Mouse (Mus musculus) hindbrain, embryonic 12.5 days (tissue): ENCODE data around the gene Prph2. TPM values are rescaled to one million over a fixed set of nuclear protein-coding genes. Genes with fewer than 3 reads are reported as not detected.

Experiments used
- ATAC-seq: fragments of 200-750 bp; cut with Nextera tagmentation; 2 replicates; pipeline ENCODE4 v1.8.0; 2017; ENCODE audit warnings: moderate TSS enrichment; ENCODE audit not compliant: low FRiP score
- H3K27ac ChIP-seq: fragments of 300-500 bp; sonication (generic); 2 replicates; pipeline ENCODE4 v1.5.1; 2016; ENCODE audit warnings: mild to moderate bottlenecking
- H3K27me3 ChIP-seq: fragments of 300-500 bp; sonication (generic); 2 replicates; pipeline ENCODE4 v1.6.1; 2016; ENCODE audit warnings: mild to moderate bottlenecking
- H3K36me3 ChIP-seq: fragments of 300-500 bp; sonication (generic); 2 replicates; pipeline ENCODE4 v1.6.1; 2016; ENCODE audit warnings: mild to moderate bottlenecking
- H3K4me1 ChIP-seq: fragments of 300-500 bp; sonication (generic); 2 replicates; pipeline ENCODE4 v1.6.1; 2016
- H3K4me2 ChIP-seq: fragments of 300-500 bp; sonication (generic); replicated peaks from 2 replicates; pipeline ENCODE4 v1.6.1; 2016; ENCODE audit warnings: mild to moderate bottlenecking
- H3K4me3 ChIP-seq: fragments of 300-500 bp; sonication (generic); 2 replicates; pipeline ENCODE4 v1.5.1; 2016; ENCODE audit warnings: mild to moderate bottlenecking
- H3K9ac ChIP-seq: fragments of 300-500 bp; sonication (generic); 2 replicates; pipeline ENCODE4 v1.6.1; 2016; ENCODE audit warnings: mild to moderate bottlenecking, moderate library complexity
- H3K9me3 ChIP-seq: fragments of 300-500 bp; sonication (generic); replicated peaks from 2 replicates; pipeline ENCODE4 v1.6.1; 2016; ENCODE audit warnings: mild to moderate bottlenecking
- WGBS: fragments of 180-500 bp; shearing (Covaris S2); methylation state at CpG from one replicate; pipeline ENCODE4 v1.1.7; 2016; 5-methylcytosine and 5-hydroxymethylcytosine counted together
- polyA plus RNA-seq: library from polyadenylated mRNA; unstranded; fragments of >200 nt; fragmentation: Nextera tagmentation; extraction: Ambion mirVana; gene quantifications from 2 replicates; pipeline ENCODE4 v1.2.1, GENCODE M21; 2016

Gene Prph2
- polyA plus RNA-seq, 1 experiment from 2014 or later = not detected

DNA sequence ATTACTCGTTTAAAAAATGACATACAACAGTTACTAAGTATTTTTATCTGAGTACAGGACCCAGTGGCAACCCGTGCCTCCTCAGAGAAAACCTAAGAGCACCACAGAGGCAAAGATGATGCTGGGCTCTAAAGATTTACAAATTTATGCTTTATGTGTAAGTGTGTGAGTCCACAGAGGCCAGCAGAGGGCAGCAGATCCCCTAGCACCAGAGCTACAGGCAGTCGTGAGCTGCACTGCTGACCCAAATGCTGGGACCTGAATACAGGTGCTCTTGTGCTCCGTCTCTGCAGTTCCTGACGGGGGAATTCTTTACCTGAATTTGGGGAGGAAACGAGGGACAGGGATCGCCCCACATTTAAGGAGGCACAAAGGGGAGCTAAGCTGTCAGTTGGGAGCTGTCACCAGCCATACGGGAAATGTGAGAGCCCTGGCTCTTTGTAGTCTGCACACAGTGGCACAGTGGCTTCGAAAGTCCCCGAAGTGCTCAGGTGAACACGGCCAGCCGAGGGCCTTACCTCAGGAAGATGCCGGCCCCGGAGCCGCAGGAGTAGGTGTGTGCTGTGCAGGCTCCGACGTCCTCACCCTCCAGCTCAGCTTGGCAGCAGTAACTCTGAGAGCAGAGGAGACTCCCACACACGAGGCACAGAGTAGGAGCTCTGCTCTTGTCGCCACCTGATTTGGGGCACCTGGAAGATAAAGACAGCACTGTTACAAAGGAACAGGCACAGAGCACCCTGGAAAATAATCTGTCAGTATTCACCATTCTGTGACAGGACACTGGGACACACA lies 23.5 kb downstream of the Prph2 start:
- WGBS = 84% methylated on average over 19 of the region's 19 CpGs

DNA sequence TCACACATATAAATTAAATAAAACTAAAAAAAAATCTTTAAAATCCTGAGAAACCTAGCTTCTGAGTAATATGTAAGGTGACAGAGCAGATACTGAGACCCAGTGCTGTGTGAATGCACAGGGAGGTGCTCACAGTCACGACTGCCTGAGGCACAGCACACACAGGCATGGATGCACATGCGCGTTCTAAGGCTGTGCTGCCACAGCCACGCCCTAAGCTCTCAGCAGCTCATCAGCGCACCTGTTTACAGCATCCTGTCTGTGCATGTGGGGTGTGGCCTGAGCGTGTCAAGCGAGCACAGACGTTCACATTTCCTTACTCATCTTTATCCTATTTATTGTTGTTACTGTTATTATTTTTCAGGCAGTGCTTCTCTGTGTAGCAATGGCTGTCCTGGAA lies 30.2 kb downstream of the Prph2 start:
- Histone ChIP-seq H3K9ac (no peak overlapping the region), H3K4me1 (no peaks in the 10 kb centered on the region), H3K4me3 (no peak overlapping the region), H3K36me3 (peaks cover 97% of the 10 kb centered on the region), H3K27ac (no peak overlapping the region), H3K9me3 (no peaks in the 10 kb centered on the region), H3K4me2 (no peak overlapping the region), H3K27me3 (no peaks in the 10 kb centered on the region)
- 95% methylated on average over 8 of the region's 8 CpGs for WGBS
- ATAC-seq = no peak

More for the DNA sequence above, 23.5 kb downstream of the Prph2 start:
- Histone ChIP-seq H3K4me2 (no peak overlapping the region), H3K27ac (no peak overlapping the region), H3K4me1 (no peaks in the 10 kb centered on the region), H3K9ac (no peak overlapping the region), H3K27me3 (no peaks in the 10 kb centered on the region), H3K4me3 (no peak overlapping the region), H3K36me3 (peaks cover 97% of the 10 kb centered on the region), H3K9me3 (no peaks in the 10 kb centered on the region)
- ATAC-seq = no peak

DNA sequence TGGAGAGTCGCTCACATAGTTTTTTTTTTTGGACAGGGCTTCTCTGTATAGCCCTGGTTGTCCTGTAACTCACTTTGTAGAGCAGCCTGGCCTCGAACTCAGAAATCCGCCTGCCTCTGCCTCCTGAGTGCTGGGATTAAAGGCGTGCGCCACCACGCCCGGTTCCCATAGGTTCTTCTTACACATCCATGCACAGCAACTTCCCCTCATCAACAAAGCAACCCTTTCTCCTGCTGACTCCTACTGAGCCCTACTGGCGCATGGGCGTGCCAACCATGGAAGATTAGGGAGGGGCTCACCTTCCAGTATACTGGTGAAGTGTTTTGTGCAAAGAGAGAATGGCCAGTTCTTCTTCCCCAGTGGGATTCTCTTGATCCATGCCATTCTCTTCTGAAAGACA lies 32.2 kb downstream of the Prph2 start:
- no peak overlapping the region for H3K4me2 ChIP-seq
- H3K4me3 ChIP-seq = no peak overlapping the region
- H3K27ac ChIP-seq = no peak overlapping the region
- H3K9ac ChIP-seq = no peak overlapping the region
- H3K36me3 ChIP-seq = peaks cover 96% of the 10 kb centered on the region
- H3K27me3 ChIP-seq = no peaks in the 10 kb centered on the region
- WGBS = 97% methylated on average over 9 of the region's 9 CpGs
- H3K4me1 ChIP-seq = no peaks in the 10 kb centered on the region
- no peaks in the 10 kb centered on the region for H3K9me3 ChIP-seq
- no peak for ATAC-seq

DNA sequence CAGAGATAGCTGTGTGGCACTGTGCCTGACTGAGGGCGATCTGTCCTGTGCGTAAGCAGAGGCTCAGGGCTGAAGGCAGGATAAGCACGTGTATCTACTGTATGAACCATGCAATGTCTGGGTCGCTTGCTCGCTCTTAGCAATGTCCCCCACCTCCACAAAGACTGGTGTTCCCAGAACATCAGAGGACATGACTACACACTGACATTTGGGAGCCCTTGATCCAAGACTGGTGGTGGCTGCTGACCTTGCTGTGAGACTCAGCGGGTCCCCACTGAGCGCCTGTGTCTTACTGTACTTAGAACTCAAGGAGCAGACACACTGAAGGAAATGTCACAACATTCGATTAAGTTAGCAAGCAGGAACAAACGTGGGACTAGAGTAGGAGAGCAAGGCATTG lies 36.0 kb downstream of the Prph2 start:
- Histone ChIP-seq H3K4me3 (no peak overlapping the region), H3K4me2 (no peak overlapping the region), H3K27ac (no peak overlapping the region), H3K36me3 (peaks cover 80% of the 10 kb centered on the region), H3K9ac (no peak overlapping the region), H3K9me3 (no peaks in the 10 kb centered on the region), H3K4me1 (no peaks in the 10 kb centered on the region), H3K27me3 (no peaks in the 10 kb centered on the region)
- no peak for ATAC-seq
- WGBS = 95% methylated on average over 9 of the region's 9 CpGs

GRCm38 (mm10) chr17:46958045-46958444 lies 47.8 kb downstream of the Prph2 start:
- ATAC-seq = no peak
- no peak overlapping the region for H3K4me3 ChIP-seq
- no peak overlapping the region for H3K9ac ChIP-seq
- no peak overlapping the region for H3K27ac ChIP-seq
- H3K4me2 ChIP-seq = no peak overlapping the region
- H3K9me3 ChIP-seq = no peaks in the 10 kb centered on the region
- H3K36me3 ChIP-seq = peaks cover 95% of the 10 kb centered on the region
- no peaks in the 10 kb centered on the region for H3K27me3 ChIP-seq
- 90% methylated on average over 2 of the region's 2 CpGs for WGBS
- H3K4me1 ChIP-seq = no peaks in the 10 kb centered on the region

DNA sequence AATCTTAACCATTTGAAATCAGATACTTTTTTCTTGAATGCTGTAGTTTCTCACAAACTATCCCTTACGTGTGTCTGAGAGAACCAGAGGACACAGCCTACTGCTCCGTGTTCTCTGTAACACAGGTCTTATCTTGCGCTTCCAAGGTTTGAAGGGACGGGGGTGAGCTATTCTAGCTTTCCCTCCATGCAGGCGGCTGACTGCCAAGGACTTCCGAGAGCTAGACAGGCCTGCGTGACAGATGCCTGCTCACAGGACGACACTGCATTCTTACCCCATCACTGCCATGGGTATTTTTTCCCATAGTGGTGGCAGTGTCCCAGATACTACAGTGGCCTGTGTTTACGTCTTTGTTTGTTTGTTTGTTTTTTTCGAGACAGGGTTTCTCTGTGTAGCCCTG lies 50.0 kb downstream of the Prph2 start:
- Histone ChIP-seq H3K4me2 (no peak overlapping the region), H3K27ac (no peak overlapping the region), H3K9ac (no peak overlapping the region), H3K9me3 (no peaks in the 10 kb centered on the region), H3K27me3 (no peaks in the 10 kb centered on the region), H3K4me1 (no peaks in the 10 kb centered on the region), H3K36me3 (peaks cover 96% of the 10 kb centered on the region), H3K4me3 (no peak overlapping the region)
- WGBS = 92% methylated on average over 10 of the region's 10 CpGs
- ATAC-seq = no peak

GRCm38 (mm10) chr17:46962153-46962552 lies 51.9 kb downstream of the Prph2 start:
- Histone ChIP-seq H3K27ac (no peak overlapping the region), H3K36me3 (peaks cover 97% of the 10 kb centered on the region), H3K9me3 (no peaks in the 10 kb centered on the region), H3K4me3 (no peak overlapping the region), H3K9ac (no peak overlapping the region), H3K4me2 (no peak overlapping the region), H3K27me3 (no peaks in the 10 kb centered on the region), H3K4me1 (no peaks in the 10 kb centered on the region)
- 88% methylated on average over 3 of the region's 3 CpGs for WGBS
- ATAC-seq = no peak

DNA sequence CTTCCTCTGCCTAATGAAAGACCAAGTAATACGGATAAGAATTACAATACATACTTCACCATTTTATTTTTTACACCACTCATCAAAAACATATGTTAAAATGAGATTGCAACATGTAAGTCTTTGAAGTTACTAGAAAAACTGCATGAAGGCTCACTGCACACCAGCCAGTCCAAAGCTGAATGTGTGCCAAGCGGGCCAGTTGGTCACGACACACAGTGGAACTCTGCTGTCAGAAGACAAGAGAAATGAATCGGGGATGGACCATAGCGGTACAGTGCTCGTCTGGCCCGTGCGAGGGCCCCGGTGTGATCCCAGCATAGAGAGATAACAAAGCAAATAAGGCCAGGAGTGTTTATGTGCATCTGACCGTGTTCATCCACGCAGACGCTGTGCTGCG lies 52.9 kb downstream of the Prph2 start:
- Histone ChIP-seq H3K9ac (no peak overlapping the region), H3K4me1 (no peaks in the 10 kb centered on the region), H3K27me3 (no peaks in the 10 kb centered on the region), H3K4me3 (no peak overlapping the region), H3K9me3 (no peaks in the 10 kb centered on the region), H3K27ac (no peak overlapping the region), H3K4me2 (no peak overlapping the region), H3K36me3 (peaks cover 96% of the 10 kb centered on the region)
- no peak for ATAC-seq
- WGBS = 93% methylated on average over 13 of the region's 13 CpGs

- 92% methylated on average over 14 of the region's 14 CpGs for WGBS
Observed at GRCm38 (mm10) chr17:46966892-46967291, 56.6 kb downstream of the Prph2 start.

GRCm38 (mm10) chr17:46972603-46973002 lies 62.3 kb downstream of the Prph2 start:
- Histone ChIP-seq H3K36me3 (peaks cover 92% of the 10 kb centered on the region), H3K9me3 (0 out of 2 replicates have a peak, but pooled peaks cover 5% of the 10 kb centered on the region), H3K4me1 (no peaks in the 10 kb centered on the region), H3K9ac (no peak overlapping the region), H3K27me3 (no peaks in the 10 kb centered on the region), H3K4me3 (no peak overlapping the region), H3K27ac (no peak overlapping the region), H3K4me2 (no peak overlapping the region)
- 94% methylated on average over 7 of the region's 7 CpGs for WGBS
- no peak for ATAC-seq

More at GRCm38 (mm10) chr17:46966892-46967291, 56.6 kb downstream of the Prph2 start:
- H3K4me3 ChIP-seq = no peak overlapping the region
- no peak overlapping the region for H3K27ac ChIP-seq
- no peak overlapping the region for H3K9ac ChIP-seq
- H3K4me1 ChIP-seq = no peaks in the 10 kb centered on the region
- H3K9me3 ChIP-seq = no peaks in the 10 kb centered on the region
- H3K36me3 ChIP-seq = peaks cover 94% of the 10 kb centered on the region
- no peaks in the 10 kb centered on the region for H3K27me3 ChIP-seq
- H3K4me2 ChIP-seq = no peak overlapping the region
- no peak for ATAC-seq

Other genes with a start within 250 kb of the Prph2 start
- gene Rrp36, start 236.1 kb upstream of the Prph2 start, polyA plus RNA-seq = 54.2 and 61.8 TPM in 2 replicates
- 178 and 183 TPM in 2 replicates for gene Mea1, start 231.7 kb upstream of the Prph2 start, polyA plus RNA-seq
- gene Klhdc3, start 229.5 kb upstream of the Prph2 start, polyA plus RNA-seq = 139 and 141 TPM in 2 replicates
- gene Ppp2r5d, start 205.3 kb upstream of the Prph2 start, polyA plus RNA-seq = 103 and 106 TPM in 2 replicates
- gene Pex6, start 199.0 kb upstream of the Prph2 start, polyA plus RNA-seq = 33.9 and 38.0 TPM in 2 replicates
- 0.33 and 0.49 TPM in 2 replicates for gene Gnmt, start 181.3 kb upstream of the Prph2 start, polyA plus RNA-seq
- 58.7 and 61.6 TPM in 2 replicates for gene Cnpy3, start 158.2 kb upstream of the Prph2 start, polyA plus RNA-seq
- gene Ptcra, start 146.7 kb upstream of the Prph2 start, polyA plus RNA-seq = 0.17 and 0.53 TPM in 2 replicates
- 41.1 and 54.7 TPM in 2 replicates for gene 2310039H08Rik, start 137.8 kb upstream of the Prph2 start, polyA plus RNA-seq
- 130 and 141 TPM in 2 replicates for gene Rpl7l1, start 127.8 kb upstream of the Prph2 start, polyA plus RNA-seq
- gene Bicral, start 52.0 kb upstream of the Prph2 start, polyA plus RNA-seq = 7.6 and 8.1 TPM in 2 replicates
- 74.5 and 82.9 TPM in 2 replicates for gene Tbcc, start 19.8 kb upstream of the Prph2 start, polyA plus RNA-seq
- 23.5 and 23.7 TPM in 2 replicates for gene Ubr2, start 100.1 kb downstream of the Prph2 start, polyA plus RNA-seq